Mouse (Mus musculus) kidney, postnatal 25 days (tissue): ENCODE results near the gene Sat2.

Experiments
- DNase-seq, 2 experiments: peaks; one replicate each; pipeline ENCODE4 v3.0.0; 2021; ENCODE audit warnings: mixed read lengths in 2 of 2

Gene Sat2

DNA sequence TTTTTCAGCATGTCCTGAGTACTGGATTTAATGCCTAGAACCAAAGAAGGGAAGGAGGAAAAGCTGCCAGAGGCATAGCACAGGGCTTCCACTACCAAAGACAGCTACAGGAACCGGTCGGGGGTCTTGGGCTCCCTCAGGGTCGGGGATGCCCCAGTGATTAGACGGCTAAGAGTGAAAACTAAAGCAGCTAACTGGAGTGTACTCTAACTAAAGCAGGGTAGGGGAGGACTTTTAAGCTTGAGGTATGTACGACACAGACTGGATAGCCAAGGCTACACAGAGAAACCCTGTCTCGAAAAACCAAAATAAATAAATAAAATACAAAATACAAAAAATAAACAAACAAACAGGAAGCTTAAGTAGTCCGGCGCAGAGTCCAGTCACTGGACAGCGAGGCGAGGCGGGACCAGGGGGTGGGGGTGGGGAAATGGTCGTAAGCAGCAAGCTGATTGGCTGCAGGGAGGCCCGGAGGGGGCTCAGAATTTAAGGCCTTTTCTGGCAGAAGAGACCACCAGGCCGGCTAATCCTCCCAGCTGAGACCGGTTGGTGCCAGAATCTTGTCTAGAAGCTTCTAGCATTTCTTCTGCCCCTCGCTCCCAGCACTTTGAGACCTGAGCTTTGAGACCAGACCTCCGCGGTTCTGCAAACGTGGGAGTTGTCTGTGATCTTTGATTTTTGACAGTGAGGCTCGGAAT lies at the start of gene Sat2:
Gene Sat2, plus strand, starts transcription at position 454 of the 698 bp plus-strand sequence.
- DNase-seq = peak; percentile 70 to 87

DNA sequence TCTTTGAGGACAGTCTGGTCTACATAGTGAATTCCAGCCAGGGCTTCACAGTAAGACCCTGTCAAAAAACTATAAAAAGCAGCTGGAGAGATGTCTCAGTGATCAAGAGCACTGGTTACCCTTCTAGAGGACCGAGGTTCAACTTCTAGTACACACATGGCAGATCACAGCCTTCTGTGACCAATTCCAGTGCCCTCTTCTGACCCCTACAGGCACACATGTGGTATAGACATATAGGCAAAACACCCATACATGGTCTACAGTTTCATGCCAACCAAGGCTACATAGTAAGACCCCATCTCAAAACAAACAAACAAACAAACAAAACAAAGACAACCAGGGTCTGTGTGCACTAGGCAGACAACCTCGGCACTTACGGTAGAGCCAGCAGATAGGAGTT lies 46.6 kb upstream of the Sat2 start:
- DNase-seq = no peak

DNA sequence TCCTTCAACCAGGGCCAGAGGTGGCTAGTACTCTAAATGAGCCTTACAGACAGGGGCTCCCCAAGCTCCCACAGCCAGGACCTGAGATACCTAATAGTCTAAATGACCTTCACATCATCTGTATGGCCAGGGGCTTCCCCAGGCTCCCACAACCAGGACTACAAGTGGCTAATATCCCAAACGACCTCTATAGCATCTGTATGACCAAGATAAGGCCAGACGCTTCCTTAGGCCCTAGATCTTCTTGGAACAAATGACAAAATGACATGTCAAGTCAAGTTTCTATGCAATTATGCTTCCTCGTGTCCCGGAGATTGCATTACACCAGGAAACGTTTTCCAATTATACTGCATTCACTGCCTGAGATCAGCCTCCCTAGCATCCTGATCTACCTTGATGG lies 45.5 kb upstream of the Sat2 start:
- no peak for DNase-seq

DNA sequence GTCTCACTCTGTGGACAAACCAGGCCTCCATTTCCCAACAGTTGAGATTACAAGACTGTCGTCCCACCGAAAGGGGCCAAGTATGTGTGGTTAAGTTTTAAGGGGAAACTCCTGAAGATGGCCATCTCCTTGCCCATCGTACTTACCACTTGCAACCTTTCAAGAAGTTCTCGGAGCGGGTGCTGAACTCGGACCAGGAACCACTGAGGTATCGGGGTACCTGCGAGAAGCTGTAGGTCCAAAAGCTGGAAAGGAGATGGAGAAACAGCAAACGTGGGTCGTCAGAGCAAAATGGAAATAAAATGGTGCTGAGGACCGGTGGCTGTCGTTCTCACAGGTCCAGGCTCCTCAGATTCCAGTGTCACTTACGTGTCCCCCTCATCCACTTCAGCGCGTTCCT lies 43.5 kb upstream of the Sat2 start:
- no peak for DNase-seq

DNA sequence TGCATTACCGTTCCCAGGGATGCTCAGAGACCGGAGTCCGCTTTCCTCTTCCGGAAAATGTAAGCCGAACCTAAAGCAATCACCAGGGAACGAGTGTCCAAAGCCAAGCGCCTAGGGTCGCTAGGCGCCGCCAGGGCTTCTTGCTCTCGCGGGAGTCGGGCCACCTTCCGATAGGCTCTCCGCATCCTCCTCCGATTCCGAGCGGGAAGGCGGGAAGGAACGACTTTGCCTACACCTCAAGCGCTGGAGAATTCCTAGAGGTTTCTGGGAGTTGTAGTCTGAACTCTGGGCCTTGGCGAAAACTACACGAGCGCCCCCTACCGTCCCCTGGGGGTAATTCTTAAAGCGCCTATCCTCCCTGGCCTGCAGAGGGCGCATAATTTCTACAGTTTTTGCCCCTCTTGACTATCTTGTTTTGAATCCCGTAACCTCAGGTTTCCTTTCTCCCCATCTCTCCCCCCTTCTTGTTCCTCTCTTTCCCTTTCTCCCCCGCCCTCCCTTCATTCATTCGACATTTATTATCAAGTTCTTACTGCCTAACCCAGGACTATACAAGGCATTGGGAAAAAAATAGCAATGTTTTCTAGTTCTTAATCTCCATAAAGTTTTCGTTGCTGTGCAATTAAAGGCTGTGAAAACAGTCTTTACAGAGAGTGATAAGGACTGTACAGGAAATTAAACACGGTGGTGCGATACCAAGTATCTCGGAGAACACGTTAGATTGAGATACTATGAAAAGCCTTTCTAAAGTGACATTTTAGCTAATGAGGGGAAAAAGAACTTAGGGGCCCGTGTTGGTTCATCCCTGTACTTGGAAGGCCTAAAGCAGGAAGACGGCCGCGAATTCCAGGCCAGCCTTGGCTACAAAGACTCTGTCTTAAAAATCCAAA lies 42.5 kb upstream of the Sat2 start:
- DNase-seq = peak; percentile 95 to 98

DNA sequence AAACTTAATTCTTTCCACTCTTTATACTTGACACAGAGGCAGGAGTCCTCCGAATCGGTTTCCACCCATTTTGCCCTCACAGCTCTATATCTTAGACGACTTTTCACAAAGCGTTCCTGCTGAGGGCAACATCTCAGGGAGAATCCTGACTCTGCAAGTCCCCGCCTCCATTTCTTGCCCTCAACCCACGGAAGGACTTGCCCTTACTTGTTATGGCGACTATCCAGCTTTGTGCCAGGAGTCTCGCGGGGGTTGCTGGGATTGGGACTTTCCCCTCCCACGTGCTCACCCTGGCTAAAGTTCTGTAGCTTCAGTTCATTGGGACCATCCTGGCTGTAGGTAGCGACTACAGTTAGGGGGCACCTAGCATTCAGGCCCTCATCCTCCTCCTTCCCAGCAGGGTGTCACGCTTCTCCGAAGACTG lies 41.7 kb upstream of the Sat2 start, which contains the start of the genes Wrap53 and Trp53:
Gene Wrap53, minus strand, starts transcription at position 165 of the 424 bp plus-strand sequence.
Gene Trp53, plus strand, starts transcription at position 269 of the 424 bp plus-strand sequence.
- peak; percentile 94 to 96 for DNase-seq

DNA sequence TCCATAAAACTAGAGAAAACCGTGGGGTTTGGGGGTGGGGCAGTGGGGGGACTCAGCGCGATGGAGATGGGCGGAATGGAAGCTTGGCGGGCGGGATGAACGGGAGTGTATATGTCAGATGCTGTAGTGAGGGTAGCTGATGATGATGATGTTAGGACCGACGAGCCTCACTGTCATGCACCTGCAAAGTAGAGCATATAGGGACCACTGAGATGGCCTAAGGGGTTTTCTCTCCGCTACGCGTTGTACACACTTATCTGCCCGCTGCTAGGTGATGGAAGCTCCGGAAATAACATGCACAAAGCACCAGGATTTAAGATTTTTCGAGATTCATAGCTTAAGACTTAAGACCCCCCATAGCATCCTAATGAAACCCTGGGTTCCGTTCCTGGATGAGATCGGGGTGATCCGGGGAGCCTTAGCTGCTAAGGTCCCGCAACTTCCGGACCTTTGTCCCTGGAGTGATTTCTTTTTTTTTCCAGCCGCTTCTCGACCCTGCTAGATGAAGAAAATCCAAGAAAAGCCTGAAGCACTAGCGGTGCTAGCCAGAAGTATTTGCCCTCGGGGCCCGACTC lies 41.2 kb upstream of the Sat2 start:
- DNase-seq = no peak

DNA sequence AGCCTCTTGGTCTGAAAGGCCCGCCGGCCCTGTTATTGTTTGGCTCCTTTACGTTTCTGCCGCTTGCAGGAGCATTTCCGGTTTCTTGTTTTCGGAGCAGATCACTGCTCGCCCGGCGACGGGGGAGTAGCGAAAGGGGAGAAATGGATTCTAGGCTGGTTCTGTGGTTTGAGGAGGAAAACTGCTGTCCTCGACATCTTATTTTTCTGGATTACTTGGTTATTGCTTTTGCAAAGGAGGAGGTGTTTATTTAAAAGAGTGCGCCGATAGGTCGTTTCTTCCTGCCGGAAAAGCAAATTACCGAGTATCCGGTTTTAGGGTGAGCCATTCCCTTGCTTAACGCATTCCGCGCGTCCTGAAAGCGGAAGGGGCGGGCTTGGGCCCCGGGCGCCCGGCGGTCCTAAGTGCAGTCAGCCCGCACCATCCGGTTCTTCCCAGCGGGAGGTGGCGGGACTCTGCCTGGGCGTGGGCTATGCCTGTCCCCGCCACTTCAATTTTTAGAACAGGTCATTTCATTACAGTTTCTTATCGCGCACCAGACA lies 40.6 kb upstream of the Sat2 start:
- DNase-seq = peak; percentile 92 to 97

DNA sequence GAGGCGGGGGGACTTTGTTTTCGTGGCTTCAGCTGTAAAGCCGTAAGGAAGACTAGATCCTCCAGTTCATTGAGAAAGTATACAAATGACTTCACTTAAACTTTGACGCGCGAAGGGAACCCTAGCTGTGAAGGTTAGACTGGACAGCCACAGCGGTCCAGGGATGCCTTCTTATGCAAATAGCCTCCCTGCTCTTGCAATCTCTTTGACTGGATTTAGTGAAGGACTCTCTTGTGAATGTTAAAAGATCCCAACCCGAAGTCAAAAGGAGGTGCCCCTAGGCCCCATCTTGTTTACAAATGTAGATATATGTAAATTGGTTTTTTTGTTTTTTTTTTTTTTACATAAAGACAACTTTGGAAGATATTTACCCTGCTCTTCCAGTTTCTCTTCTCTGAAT lies 40.0 kb upstream of the Sat2 start:
- DNase-seq = no peak

DNA sequence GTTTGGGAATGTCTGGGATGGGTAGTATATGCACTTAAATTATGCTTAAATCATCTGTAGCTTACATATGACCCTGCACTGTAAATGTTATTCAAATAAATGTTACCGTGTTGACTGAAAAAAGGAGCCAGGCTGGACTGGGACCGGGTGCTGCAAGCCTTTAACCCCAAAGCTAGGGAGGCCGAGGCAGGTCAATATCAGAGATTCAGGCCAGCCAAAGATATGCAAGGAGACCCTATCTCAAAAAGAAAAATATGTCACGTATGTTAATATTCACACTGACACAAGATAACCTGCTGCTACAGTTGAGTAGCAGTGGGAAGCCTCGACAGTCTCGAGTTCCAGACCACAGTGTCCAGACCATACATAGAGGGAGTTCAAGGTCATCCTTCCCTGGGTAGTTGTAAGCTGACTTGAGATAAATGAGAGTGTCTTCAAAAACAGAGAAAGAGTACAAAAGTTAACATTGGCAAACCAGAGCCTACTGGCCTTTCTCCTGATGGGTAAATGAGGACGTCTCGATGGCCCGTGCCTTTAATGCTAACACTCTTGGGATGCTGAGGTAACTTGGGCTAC lies 39.5 kb upstream of the Sat2 start:
- no peak for DNase-seq

DNA sequence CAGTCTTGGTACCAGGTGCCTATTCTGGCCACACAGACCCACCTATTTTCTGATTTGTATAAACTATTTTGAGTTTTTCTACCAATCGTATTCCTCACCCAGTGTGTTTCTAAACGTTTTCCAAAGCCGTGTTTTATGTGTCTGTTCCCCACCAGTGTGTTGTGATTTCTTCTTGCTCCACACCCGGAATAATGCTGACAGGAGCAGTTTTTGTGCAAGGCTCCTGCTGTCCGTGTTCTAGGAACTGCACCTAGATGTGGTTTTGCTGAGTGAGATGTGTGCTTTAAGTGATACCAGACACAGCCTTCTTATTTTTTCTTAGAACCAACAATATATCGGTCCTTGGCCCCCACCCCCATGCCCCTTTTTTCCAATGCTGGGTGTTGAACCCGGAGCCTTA lies 37.8 kb upstream of the Sat2 start:
- DNase-seq = no peak

DNA sequence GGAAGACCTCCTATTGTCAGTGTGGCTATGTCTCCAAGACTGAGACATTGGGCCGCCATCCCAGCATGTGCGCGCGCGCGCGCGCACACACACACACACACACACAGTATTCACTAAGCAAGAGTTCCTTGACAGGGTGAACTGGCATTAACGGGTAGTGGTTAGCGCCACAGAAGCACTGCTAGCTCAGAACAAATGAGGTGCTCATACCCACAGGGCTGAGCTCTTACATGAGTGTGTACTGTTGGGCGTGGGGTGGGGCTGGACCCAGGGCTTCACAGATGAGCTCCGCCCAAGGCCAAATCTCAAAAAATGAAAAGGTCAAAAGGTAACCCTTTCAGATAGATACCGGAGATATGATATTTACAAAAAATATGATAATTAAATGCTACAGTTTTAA lies 36.9 kb upstream of the Sat2 start:
- no peak for DNase-seq

DNA sequence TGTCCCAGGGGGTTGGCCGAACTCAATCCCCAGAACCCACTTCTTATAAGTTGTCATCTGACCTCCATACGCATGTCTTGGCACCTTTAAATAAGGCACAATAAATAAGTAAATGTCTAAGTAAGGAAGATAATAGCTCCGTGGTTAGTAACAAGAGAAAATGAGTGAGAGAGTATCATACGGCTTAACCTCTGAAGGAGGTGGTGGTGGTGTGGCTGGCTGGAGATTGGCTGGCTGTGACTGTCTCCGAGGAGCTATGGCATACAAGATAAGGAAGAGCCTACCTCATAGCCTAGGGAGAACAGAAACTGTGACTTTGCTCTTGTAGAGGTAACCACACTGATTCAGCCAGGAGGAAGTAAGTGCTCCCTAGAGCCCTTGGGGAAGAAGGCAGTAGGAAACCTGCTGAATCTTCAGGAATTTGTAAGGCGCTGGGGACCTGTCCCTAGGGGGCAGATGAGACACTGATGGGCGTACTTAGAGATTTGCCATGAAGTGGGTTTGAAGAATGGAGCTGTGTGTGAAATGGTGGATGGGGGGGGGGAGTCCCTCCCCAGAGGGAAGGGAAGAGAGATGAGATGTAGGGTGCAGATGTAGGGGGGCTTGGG lies 36.0 kb upstream of the Sat2 start:
- no peak for DNase-seq

DNA sequence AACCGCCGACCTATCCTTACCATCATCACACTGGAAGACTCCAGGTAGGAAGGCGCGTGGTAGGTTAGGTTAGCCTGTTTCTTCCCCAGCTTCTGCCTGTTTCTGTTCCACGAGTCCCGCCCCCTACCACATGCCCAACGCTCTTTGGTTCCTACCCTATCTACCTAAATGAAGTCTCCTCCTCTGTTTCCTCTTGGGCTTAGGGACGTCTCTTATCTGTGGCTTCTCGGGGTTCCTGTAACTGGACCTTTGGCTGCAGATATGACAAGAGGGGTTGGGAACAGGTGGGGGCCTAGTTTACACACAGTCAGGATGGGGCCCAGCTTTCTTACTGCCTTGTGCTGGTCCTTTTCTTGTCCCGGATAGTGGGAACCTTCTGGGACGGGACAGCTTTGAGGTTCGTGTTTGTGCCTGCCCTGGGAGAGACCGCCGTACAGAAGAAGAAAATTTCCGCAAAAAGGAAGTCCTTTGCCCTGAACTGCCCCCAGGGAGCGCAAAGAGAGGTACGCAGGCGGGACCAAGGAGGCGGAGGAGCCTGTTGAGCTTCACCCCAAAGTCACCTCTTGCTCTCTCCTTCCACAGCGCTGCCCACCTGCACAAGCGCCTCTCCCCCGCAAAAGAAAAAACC lies 32.5 kb upstream of the Sat2 start:
- DNase-seq = no peak

DNA sequence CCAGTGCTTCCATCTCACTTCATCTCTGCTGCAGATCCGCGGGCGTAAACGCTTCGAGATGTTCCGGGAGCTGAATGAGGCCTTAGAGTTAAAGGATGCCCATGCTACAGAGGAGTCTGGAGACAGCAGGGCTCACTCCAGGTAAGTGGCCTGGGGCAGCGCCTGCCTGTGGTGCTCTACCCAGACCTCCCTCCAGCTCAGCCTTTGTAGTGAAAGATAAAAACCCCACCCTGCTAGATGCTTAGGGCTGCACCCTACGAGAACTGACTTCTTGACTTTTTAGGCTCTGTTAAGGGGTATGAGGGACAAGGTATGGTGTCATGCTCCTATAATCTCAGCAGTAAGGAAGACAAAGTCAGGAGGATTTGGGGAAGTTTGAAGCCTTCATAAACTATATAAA lies 31.2 kb upstream of the Sat2 start:
- no peak for DNase-seq

DNA sequence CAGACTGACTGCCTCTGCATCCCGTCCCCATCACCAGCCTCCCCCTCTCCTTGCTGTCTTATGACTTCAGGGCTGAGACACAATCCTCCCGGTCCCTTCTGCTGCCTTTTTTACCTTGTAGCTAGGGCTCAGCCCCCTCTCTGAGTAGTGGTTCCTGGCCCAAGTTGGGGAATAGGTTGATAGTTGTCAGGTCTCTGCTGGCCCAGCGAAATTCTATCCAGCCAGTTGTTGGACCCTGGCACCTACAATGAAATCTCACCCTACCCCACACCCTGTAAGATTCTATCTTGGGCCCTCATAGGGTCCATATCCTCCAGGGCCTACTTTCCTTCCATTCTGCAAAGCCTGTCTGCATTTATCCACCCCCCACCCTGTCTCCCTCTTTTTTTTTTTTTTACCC lies 30.4 kb upstream of the Sat2 start:
- DNase-seq = no peak

DNA sequence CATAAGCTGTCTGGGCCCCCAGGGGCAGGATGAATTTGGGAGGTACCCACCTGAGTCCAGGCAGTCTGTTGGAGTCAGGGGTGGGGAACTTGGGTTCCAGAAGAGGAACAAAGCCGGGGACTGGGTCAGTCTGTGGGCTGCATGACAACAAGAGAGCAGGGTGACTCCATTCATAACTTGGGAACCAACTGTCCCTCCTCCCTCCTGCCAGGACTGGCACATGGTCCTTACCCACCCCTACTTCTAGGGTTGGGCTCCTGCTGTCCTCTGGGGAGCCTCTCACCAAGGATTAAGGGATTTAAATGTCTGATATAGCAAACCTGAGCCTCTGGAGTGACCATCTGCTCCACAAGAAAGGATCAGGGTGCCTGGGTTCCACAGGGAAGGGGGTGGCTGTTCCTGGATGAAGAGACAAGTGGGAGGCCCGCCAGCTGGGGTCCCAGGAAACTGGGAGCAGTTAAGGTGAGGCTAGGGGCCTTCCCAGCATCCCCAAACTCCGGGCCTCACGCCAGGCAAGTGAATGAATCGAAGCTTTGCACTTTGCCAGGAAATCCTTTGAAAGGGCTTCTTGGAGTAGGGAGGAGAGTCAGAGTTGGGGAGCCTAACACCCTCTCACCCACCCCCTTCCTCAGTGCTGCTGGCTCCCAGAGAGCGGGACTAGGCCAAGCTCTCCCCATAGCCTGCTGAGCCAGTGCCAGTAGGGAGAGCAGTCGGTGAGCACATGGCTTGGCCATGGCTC lies 29.8 kb upstream of the Sat2 start:
- DNase-seq = no peak

DNA sequence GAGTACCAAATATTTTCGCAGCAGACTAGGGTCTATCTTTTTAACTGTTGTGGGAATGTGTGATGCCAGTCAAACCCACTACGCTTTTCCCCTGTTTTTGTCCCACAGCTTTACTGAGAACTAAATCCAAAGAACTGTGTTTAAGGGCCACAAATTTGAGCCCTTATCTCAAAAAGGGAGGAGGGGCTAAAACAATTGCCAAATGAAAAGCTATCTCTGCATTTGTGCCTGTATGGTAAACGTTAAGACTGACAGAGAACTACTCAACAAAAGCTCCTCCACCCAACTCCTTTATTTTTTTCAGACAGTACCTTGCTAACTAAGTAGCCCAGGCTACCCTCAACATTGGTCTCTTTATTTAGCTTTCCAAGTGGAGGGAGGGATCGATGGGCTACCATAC lies 29.0 kb upstream of the Sat2 start:
- no peak for DNase-seq

DNA sequence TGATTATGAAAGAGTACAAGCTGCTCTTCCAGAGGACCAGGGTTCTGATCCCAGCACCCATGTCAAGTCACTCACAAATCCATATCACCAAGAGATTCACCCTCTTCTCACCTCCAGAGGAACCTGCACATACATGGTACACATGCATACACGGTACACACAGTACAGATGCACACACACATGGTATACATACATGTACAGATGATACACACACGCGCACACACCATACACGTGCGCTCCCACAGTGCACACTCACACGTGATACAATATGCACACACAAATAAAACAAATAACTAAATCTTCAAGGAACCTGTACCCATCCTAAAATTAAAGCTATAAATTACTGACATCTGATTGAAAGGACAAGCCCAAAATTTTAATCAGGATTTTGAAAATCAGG lies 27.0 kb upstream of the Sat2 start:
- no peak for DNase-seq

DNA sequence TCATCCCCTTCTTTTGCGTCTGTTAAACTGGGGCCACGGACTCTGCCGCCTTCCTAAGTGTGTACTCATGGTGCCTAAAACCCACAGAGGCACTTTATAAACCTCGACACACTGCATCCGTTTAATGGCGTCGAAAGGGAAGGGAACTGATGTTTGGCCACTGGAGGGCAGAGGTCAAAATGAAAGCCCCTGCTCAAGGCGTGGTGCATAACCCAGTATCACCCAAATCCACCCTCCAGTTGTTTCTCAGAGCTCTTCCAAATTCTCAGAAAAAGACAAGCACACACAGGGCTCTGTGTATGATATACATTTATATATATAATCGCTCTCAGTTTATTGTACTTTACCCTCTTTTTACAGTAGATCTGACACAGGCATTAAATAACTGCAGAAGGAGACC lies 22.4 kb upstream of the Sat2 start:
- DNase-seq = no peak

DNA sequence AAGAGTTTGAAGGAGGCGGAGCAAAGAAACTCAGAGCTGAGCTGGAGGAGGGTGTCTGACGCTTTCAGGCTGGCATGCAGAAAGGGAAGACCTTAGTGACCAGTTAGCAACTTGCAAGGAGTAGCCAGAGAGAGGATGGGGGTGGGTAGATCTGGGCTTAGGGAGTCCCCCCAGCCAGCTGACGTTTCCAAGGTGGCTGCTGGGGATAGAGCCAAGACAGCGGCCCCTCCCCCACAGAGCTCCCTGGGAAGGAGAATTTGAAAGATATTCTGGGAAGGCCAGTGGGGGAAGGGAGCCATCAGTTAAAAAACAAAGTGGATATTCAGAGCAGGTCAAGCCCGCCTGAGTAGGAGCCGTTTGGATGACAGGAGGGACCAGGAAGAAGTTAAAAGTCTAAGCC lies 21.7 kb upstream of the Sat2 start:
- peak; percentile 64 to 70 for DNase-seq
